Mouse (Mus musculus) stomach, embryonic 16.5 days (tissue): ENCODE measurements around the gene Ceacam16. TPM values are rescaled to one million over a fixed set of nuclear protein-coding genes. Genes with fewer than 3 reads are reported as not detected.

Source experiments
- ATAC-seq: fragments of 200-750 bp; cut with Nextera tagmentation; 2 replicates; pipeline ENCODE4 v1.8.0; 2017; ENCODE audit warnings: moderate number of reproducible peaks, moderate TSS enrichment; ENCODE audit not compliant: insufficient read depth, low FRiP score
- H3K27ac ChIP-seq: fragments of 300-500 bp; sonication (generic); 2 replicates; pipeline ENCODE4 v1.5.1; 2014; ENCODE audit warnings: low read length
- H3K27me3 ChIP-seq: fragments of 300-500 bp; sonication (generic); 2 replicates; pipeline ENCODE4 v1.6.1; 2014; ENCODE audit warnings: low read length, control low read depth, mixed read lengths; ENCODE audit not compliant: control insufficient read depth, insufficient read depth
- H3K36me3 ChIP-seq: fragments of 300-500 bp; sonication (generic); 2 replicates; pipeline ENCODE4 v1.6.1; 2014; ENCODE audit warnings: low read length; ENCODE audit not compliant: control insufficient read depth, insufficient read depth
- H3K4me1 ChIP-seq: fragments of 300-500 bp; sonication (generic); 2 replicates; pipeline ENCODE4 v1.6.1; 2014; ENCODE audit warnings: low read length, control low read depth, mixed read lengths; ENCODE audit not compliant: control insufficient read depth, insufficient read depth
- H3K4me2 ChIP-seq: fragments of 300-500 bp; sonication (generic); 2 replicates; pipeline ENCODE4 v1.6.1; 2014; ENCODE audit warnings: low read depth, low read length, mixed read lengths
- H3K4me3 ChIP-seq: fragments of 300-500 bp; sonication (generic); replicated peaks from 2 replicates; pipeline ENCODE4 v1.5.1; 2014; ENCODE audit warnings: mild to moderate bottlenecking, low read length
- H3K9ac ChIP-seq: fragments of 300-500 bp; sonication (generic); 2 replicates; pipeline ENCODE4 v1.6.1; 2014; ENCODE audit warnings: low read length
- H3K9me3 ChIP-seq: fragments of 300-500 bp; sonication (generic); replicated peaks from 2 replicates; pipeline ENCODE4 v1.6.1; 2016; ENCODE audit warnings: low read length, control low read depth; ENCODE audit not compliant: control insufficient read depth
- WGBS: fragments of 180-500 bp; shearing (Covaris S2); extraction: QIAGEN DNeasy Blood & Tissue Kit; methylation state at CpG from one replicate; pipeline ENCODE4 v1.1.7; 2014; 5-methylcytosine and 5-hydroxymethylcytosine counted together
- polyA plus RNA-seq: library from polyadenylated mRNA; unstranded; fragments of >200 nt; fragmentation: Nextera tagmentation; extraction: Ambion mirVana; gene quantifications from 2 replicates; pipeline ENCODE4 v1.2.1, GENCODE M21; 2015

The Ceacam16 gene
- not detected in 2 replicates for polyA plus RNA-seq

- no peaks in the 10 kb centered on the region for H3K9me3 ChIP-seq
- H3K27me3 ChIP-seq, result no peaks in the 10 kb centered on the region
- H3K36me3 ChIP-seq, result no peaks in the 10 kb centered on the region
- H3K4me3 ChIP-seq, result no peak within 1 kb of the TSS
- 78% methylated on average over 9 of the region's 9 CpGs for WGBS
- no peak within 1 kb of the TSS for H3K9ac ChIP-seq
- H3K4me1 ChIP-seq, result no peaks in the 10 kb centered on the region
- H3K27ac ChIP-seq, result no peak within 1 kb of the TSS
- no peak within 1 kb of the TSS for H3K4me2 ChIP-seq
- no peak for ATAC-seq
These were observed at the start of gene Ceacam16 for GRCm38 (mm10) chr7:19861199-19861598. Ceacam16 (minus strand) TSS chr7:19861299.

GRCm38 (mm10) chr7:19910421-19911291 is 49.6 kb upstream of the Ceacam16 start:
- H3K36me3 ChIP-seq, result peaks cover 23% of the 10 kb centered on the region
- WGBS, result 50% methylated on average over 21 of the region's 21 CpGs
- no peak for ATAC-seq

DNA sequence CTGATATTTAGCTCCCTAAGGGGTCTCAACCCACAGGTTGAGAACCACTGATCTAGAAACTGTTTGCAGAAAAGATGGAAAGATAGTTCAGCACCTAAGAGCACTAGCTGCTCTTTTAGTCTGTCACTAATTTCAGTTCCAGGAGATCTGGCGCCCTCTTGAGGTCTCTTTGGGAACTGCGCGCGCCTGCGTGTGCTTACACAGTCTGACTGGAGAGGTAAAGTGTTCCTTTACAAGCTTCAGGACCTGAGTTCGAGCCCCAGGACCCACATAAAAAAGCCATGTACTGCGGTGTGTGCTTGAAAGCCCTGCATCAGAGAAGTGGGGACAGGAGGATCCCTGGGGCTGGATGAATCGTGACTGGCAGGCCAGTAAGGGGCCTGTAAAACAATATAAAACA is 28.8 kb upstream of the Ceacam16 start:
- no peak overlapping the region for H3K4me3 ChIP-seq
- H3K27ac ChIP-seq, result no peak overlapping the region
- H3K9me3 ChIP-seq, result no peaks in the 10 kb centered on the region
- H3K9ac ChIP-seq, result no peak overlapping the region
- WGBS, result 49% methylated on average over 8 of the region's 8 CpGs
- no peaks in the 10 kb centered on the region for H3K36me3 ChIP-seq
- ATAC-seq, result peak; percentile 17; the same call in 1 of the 2 replicates
- H3K4me2 ChIP-seq, result no peak overlapping the region
- no peaks in the 10 kb centered on the region for H3K4me1 ChIP-seq
- no peaks in the 10 kb centered on the region for H3K27me3 ChIP-seq

More at GRCm38 (mm10) chr7:19910421-19911291, 49.6 kb upstream of the Ceacam16 start:
- no peaks in the 10 kb centered on the region for H3K9me3 ChIP-seq
- no peak overlapping the region for H3K4me2 ChIP-seq
- no peak overlapping the region for H3K4me3 ChIP-seq
- no peaks in the 10 kb centered on the region for H3K27me3 ChIP-seq
- H3K9ac ChIP-seq, result no peak overlapping the region
- H3K4me1 ChIP-seq, result no peaks in the 10 kb centered on the region
- H3K27ac ChIP-seq, result no peak overlapping the region

DNA sequence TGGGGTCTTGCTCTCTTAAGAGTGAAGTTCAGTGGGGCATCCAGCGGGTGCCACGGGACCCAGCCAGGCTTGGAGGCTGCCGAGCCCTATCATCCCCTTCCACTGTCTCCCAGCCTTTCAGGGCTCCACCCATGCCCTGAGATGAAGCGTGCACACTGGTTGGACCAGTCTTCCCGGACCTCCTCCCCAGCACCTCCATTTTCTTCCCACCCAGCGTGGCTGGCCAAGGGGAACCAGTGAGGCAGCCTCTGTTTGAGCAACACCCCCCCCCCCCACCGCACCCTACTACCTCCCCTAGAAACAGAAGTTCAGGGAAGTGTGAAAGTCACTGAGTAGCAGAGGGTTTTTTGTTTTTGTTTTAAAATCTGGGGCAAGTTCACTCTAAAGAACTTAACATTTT is 26.8 kb upstream of the Ceacam16 start, which contains the start of gene Ceacam19:
Gene Ceacam19 (minus strand): TSS at position 117 of the 400 bp plus-strand sequence.
- H3K4me1 ChIP-seq, result no peaks in the 10 kb centered on the region
- no peaks in the 10 kb centered on the region for H3K36me3 ChIP-seq
- no peak within 1 kb of the TSS for H3K4me3 ChIP-seq
- no peaks in the 10 kb centered on the region for H3K27me3 ChIP-seq
- WGBS, result 46% methylated on average over 7 of the region's 7 CpGs
- ATAC-seq, result peak; percentile 64; the same call in 1 of the 2 replicates
- no peak within 1 kb of the TSS; the same call in 1 of the 2 replicates for H3K27ac ChIP-seq
- H3K9me3 ChIP-seq, result no peaks in the 10 kb centered on the region
- H3K4me2 ChIP-seq, result 0 out of 2 replicates have a peak within 1 kb of the TSS, but pooled peaks have one; percentile 5
- no peak within 1 kb of the TSS for H3K9ac ChIP-seq

GRCm38 (mm10) chr7:19880754-19881153 is 19.7 kb upstream of the Ceacam16 start:
- H3K4me3 ChIP-seq, result no peak overlapping the region
- H3K9me3 ChIP-seq, result no peaks in the 10 kb centered on the region
- WGBS, result 72% methylated on average over 8 of the region's 8 CpGs
- H3K4me1 ChIP-seq, result peaks cover 4% of the 10 kb centered on the region; the same call in 1 of the 2 replicates
- H3K9ac ChIP-seq, result no peak overlapping the region
- ATAC-seq, result no peak
- no peaks in the 10 kb centered on the region for H3K27me3 ChIP-seq
- no peaks in the 10 kb centered on the region for H3K36me3 ChIP-seq
- H3K4me2 ChIP-seq, result no peak overlapping the region
- H3K27ac ChIP-seq, result no peak overlapping the region

GRCm38 (mm10) chr7:19876781-19877425 is 15.8 kb upstream of the Ceacam16 start:
- H3K27ac ChIP-seq, result peak overlapping the region; percentile 50; the same call in 1 of the 2 replicates

GRCm38 (mm10) chr7:19875948-19876682 is 15.0 kb upstream of the Ceacam16 start:
- H3K27me3 ChIP-seq, result no peaks in the 10 kb centered on the region
- no peak overlapping the region for H3K9ac ChIP-seq
- peak; percentile 29; the same call in 1 of the 2 replicates for ATAC-seq
- H3K4me2 ChIP-seq, result no peak overlapping the region
- no peak overlapping the region for H3K4me3 ChIP-seq
- H3K27ac ChIP-seq, result no peak overlapping the region; the same call in 1 of the 2 replicates
- H3K9me3 ChIP-seq, result no peaks in the 10 kb centered on the region
- H3K4me1 ChIP-seq, result peaks cover 8% of the 10 kb centered on the region
- 40% methylated on average over 13 of the region's 13 CpGs for whole genome bisulfite sequencing
- H3K36me3 ChIP-seq, result no peaks in the 10 kb centered on the region

More at GRCm38 (mm10) chr7:19876781-19877425, 15.8 kb upstream of the Ceacam16 start:
- Histone ChIP-seq H3K4me2 (no peak overlapping the region), H3K4me3 (no peak overlapping the region), H3K4me1 (peaks cover 6% of the 10 kb centered on the region), H3K9ac (no peak overlapping the region), H3K27me3 (no peaks in the 10 kb centered on the region), H3K36me3 (no peaks in the 10 kb centered on the region), H3K9me3 (no peaks in the 10 kb centered on the region)
- 26% methylated on average over 14 of the region's 14 CpGs for WGBS
- no peak for ATAC-seq

GRCm38 (mm10) chr7:19871943-19872601 is 11.0 kb upstream of the Ceacam16 start:
- Histone ChIP-seq H3K4me3 (no peak overlapping the region), H3K9ac (no peak overlapping the region), H3K4me1 (peaks cover 8% of the 10 kb centered on the region), H3K36me3 (no peaks in the 10 kb centered on the region), H3K27me3 (no peaks in the 10 kb centered on the region), H3K4me2 (no peak overlapping the region), H3K9me3 (no peaks in the 10 kb centered on the region), H3K27ac (no peak overlapping the region)
- ATAC-seq, result no peak
- 36% methylated on average over 5 of the region's 5 CpGs for WGBS
